Mouse (Mus musculus) retina, adult 2 months (tissue): ENCODE data around the gene Gm36028.

ENCODE experiments used
- DNase-seq: peaks from one replicate; pipeline ENCODE4 v3.0.0-alpha.2; 2012; ENCODE audit warnings: low read depth, low spot score

Gene Gm36028

GRCm38 (mm10) chr16:37861029-37861428 lies at the start of gene Gm36028:
TSS of gene Gm36028 (minus strand) at chr16:37861146.
- no peak for DNase-seq

DNA sequence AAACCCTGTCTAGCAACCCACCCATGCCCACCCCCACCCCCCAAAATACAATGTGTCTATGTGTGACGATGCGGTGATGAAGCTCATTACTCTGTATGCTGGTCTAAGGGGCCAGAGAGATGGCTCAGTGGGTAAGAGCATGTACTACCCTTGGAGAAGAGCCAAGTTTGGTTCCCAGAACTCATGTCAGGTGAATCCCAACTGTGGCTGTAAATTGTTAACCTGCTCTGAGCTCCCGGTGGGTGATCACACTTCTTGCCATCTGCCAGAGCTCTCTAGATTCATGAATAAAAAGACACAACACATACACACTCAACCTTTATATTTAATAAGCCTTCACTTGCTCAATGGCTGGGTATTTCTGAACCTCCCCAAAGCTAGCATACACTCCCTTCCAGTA lies 45.5 kb upstream of the Gm36028 start:
- DNase-seq = no peak

DNA sequence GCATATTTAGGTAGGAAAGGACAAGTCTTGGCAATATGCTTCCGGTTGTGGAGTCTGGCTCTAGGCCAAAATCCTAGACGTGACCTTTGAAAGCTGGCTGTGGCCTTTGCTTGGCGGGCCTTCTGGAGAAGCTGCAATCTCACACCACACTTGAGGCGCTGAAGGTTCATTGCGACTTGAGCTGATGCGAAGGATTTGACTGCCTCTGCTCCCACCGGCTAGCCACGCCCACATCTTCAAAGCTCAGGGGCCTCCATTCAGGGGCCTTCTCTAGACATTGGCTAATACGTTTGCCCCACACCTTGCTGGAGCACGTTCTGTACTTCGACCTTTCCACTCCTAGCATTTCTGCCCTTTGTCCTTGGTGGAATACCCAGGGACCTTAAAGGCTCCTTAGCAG lies 40.4 kb upstream of the Gm36028 start:
- DNase-seq = no peak

- DNase-seq = no peak
Observed at GRCm38 (mm10) chr16:37899357-37899756, 38.4 kb upstream of the Gm36028 start.

DNA sequence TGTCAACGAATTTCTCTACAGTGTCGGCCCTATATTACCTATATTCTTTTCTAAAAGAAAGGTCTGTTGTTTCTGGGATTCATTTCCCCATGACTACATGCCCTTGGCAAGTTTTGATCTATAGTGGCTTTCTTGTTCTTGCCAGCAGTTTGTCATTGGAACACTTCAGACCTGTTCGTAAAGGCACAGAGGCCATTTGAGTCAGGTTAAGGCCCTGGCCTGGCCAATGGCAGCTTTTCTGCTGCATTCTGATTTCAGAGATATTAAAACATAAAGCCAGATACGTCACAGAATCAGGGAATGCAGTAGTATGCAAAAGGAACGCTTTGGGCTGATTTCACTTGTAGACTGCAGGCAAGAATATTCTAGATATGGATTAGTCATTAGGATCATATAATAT lies 37.8 kb upstream of the Gm36028 start:
- DNase-seq = no peak

- DNase-seq = no peak
Observed at GRCm38 (mm10) chr16:37893942-37894341, 33.0 kb upstream of the Gm36028 start.

GRCm38 (mm10) chr16:37893381-37893780 lies 32.4 kb upstream of the Gm36028 start:
- no peak for DNase-seq

GRCm38 (mm10) chr16:37892667-37893066 lies 31.7 kb upstream of the Gm36028 start:
- DNase-seq = no peak

- no peak for DNase-seq
Observed at GRCm38 (mm10) chr16:37888986-37889385, 28.0 kb upstream of the Gm36028 start.

GRCm38 (mm10) chr16:37881168-37881567 lies 20.2 kb upstream of the Gm36028 start:
- DNase-seq = no peak

DNA sequence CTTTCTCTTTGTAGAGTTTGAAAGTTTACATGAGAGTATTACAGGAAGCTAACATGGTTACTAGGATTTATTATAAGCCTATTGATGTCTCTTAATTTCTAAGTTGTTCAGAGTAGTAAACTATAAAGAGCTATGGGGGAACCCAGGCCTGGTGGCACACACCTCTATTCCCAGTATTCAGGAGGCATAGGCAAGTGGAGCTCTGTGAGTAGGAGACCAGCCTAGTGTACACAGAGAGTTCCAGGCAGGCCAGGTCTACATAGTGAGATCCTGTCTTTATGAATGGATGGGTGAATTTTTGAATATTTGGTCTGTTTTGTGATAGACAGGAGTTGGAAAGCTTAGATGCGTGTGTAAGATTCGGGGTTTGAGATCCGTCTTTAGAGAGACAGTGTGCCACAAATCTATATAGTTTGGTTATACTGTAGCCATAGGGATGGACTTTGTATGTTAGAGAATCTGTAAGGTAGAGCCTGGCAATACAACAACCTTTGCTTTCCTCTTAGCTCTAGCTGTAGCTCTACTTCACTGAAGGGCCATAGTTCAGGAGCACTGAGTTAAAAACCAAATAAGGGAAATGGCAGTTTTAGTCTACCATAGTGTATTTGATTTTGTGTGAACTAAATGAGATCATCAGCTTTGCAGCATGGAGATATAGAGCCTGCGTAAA lies 18.9 kb upstream of the Gm36028 start:
- no peak for DNase-seq

- no peak for DNase-seq
Observed at GRCm38 (mm10) chr16:37878951-37879505, 18.1 kb upstream of the Gm36028 start.

DNA sequence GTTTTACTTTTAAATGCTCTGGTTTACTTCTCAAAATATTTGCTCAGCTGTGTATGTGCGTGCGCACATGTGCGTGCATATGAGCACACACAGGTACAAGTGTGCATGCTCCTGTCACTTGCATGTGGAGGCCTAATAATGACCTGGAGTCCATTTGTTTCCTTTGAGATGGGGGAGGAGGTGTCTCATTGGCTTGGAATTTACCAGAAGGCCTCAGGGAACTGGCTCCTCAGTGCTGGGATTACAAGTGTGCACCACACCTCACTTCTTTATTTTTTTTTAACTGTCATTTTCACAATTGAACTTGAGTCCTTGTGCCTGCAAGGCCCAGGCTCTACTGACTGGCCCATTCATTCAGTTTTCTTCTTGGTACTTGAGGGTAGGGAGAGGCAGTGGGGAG lies 16.5 kb upstream of the Gm36028 start:
- DNase-seq = no peak

- DNase-seq = no peak
Observed at GRCm38 (mm10) chr16:37874501-37875235, 13.7 kb upstream of the Gm36028 start.

DNA sequence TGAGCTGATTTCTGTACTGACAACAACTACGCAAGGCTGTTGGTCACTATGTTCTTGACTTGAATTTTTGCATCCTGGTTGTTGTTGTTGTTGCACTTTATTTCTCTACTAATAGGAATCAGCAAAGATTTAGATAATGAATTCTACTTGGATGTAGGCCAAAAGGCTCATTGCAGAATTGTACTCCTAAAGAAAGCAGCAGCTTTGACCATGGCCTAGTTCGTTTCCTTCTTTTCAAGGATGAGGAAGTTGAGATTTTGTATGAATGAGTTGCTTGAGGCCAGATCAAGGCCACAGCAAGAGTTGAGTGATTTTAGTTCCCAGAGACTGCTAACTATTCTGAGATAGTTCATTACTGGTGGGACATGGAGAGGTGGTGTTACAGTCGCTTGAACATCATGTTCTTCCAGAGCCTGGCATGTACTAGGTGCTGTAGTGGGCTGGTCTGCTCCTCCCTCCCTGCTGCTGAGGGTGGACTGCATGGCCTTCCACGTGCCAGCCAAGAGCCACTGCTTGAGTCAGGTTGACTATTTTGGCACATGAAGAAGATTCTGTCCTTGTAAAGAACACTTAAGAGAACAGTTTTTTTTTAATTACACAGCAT lies 10.3 kb upstream of the Gm36028 start:
- DNase-seq = no peak

- DNase-seq = no peak
Observed at GRCm38 (mm10) chr16:37869470-37870231, 8.7 kb upstream of the Gm36028 start.

- no peak for DNase-seq
Observed at GRCm38 (mm10) chr16:37868506-37869469, 7.8 kb upstream of the Gm36028 start.

DNA sequence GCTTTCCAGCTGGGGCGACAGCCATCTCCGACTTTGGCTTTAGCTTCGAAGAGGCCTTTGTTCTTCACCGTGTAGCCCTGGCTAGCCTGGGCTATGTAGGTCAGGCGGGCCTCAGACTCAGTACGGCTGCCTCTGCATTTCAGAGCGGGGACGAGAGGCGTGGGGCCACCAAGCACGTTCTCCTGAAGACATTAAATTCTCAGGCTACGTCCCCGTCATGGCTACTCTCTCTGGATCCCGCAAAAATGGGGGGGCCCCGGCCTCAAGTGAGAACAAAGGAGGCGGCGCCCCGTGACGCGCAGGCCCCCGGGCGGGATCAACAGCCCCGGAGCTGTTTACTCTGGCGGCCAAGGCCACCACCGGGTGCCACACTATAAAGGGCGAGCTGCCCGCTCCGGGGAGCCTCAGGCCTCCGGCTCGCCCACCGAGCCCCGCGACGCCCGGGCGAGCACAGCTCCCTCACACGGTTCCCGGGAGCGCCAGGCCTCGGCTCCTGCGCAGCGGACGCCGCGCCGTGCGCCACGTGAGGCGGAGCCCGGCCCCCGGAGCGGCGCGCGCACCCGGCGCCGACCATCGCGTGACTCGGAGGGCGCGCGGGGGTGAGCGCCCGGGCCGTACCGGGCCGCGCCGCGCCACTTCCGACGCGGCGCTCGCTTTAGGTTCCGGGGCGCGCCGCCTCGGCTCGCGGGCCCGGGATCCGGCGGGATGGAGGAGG lies 7.0 kb upstream of the Gm36028 start, which contains the start of gene Lrrc58:
Lrrc58 (plus strand) TSS at position 599 of the 715 bp plus-strand sequence.
- DNase-seq = peak; percentile 74

GRCm38 (mm10) chr16:37865841-37866240 lies 4.9 kb upstream of the Gm36028 start:
- no peak for DNase-seq

DNA sequence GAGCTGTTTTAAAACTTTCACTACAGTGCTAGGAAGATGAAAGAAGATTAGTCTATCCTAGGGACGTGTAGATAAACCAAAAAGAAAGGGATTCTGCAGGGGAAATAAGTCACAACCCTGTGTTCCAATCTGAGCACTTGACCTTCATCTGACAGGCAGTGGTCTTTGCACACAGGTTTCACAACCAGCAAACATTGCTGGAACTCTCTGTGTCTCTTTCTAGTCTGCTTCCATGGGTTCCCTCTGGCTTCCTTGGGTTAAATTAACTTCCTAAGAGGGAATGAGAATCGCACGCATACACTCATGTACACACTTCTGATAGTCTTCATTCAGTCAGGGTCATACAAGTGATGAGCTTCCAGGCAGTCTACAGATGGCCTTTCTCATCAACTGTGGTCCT lies 2.9 kb upstream of the Gm36028 start:
- no peak for DNase-seq
